Comparison of ENCODE assay signal across 21 mouse cellular contexts in the genomic region with DNA sequence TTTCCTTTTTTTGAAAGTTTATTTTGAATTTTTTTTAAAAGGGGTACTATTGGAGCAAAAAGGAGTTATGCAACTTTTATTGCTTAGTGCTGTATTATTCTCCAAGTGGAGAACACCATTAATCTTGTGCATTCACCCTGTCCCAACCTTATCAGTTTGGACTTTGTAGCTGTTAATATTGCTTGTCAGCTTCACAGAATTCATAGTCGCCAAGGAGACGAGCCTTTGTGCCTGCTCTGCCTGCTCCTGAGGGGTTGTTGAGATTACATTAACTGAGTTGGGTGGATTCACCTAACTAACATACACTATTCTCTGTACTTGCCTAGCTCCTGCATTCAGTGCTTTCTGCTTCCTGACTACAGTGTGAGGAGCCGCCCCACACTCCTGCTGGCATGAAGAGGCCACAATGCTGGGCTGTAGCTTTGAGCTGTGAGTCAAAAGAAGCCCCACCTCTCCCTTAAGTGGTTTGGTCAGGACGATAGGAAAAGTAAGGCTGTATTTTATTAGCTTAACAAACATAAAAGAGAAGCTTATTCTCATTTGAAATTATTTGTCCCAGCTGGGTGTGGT. TPM values are rescaled to one million over a fixed set of nuclear protein-coding genes. Genes with fewer than 3 reads are reported as not detected.
"Had no signal": no experiment of that assay in that cellular context is flagged by ENCODE, and none has a peak within 500 bp of the region (broad histone marks: within the 10 kb centered on the region; RNA-seq: fewer than 3 reads in every experiment).

No protein-coding gene starts in this region.

- H3K9ac ChIP-seq: liver, embryonic 15.5 days; lung, embryonic 14.5 days; midbrain, embryonic 15.5 days; neural tube, embryonic 13.5 days had no signal

- DNase-seq: kidney, adult 8-10 months; kidney, postnatal 25 days; lung, embryonic 14.5 days; lung, postnatal 10 days; lung, postnatal 4 days; retina, postnatal 1 day; thymus, postnatal 25 days had no signal

- H3K4me2 ChIP-seq: liver, embryonic 11.5 days; liver, embryonic 15.5 days; lung, embryonic 14.5 days; midbrain, embryonic 11.5 days; midbrain, embryonic 15.5 days; neural tube, embryonic 13.5 days had no signal

- H3K36me3 ChIP-seq: limb, embryonic 10.5 days; liver, embryonic 15.5 days; midbrain, embryonic 15.5 days; neural tube, embryonic 13.5 days had no signal

- H3K9me3 ChIP-seq: limb, embryonic 10.5 days; liver, embryonic 15.5 days; midbrain, embryonic 15.5 days; neural tube, embryonic 13.5 days had no signal

- H3K27me3 ChIP-seq: liver, embryonic 15.5 days; megakaryocyte, embryonic 14.5 days; midbrain, embryonic 15.5 days; neural tube, embryonic 13.5 days had no signal

- H3K4me3 ChIP-seq: left cerebral cortex, adult 2 months; limb, embryonic 10.5 days; liver, embryonic 15.5 days; megakaryocyte, embryonic 14.5 days; midbrain, embryonic 15.5 days; neural tube, embryonic 13.5 days had no signal

- H3K27ac ChIP-seq: left cerebral cortex, adult 2 months; limb, embryonic 10.5 days; liver, embryonic 15.5 days; midbrain, embryonic 15.5 days; neural tube, embryonic 13.5 days had no signal

- H3K4me1 ChIP-seq: limb, embryonic 10.5 days; liver, embryonic 15.5 days; megakaryocyte, embryonic 14.5 days; midbrain, embryonic 15.5 days; neural tube, embryonic 13.5 days had no signal

- ATAC-seq: midbrain, embryonic 15.5 days had no signal

RNA-seq across cellular contexts. Expression of a gene that starts 50.7 kb away (rescaled TPM):
- total RNA-seq: layer of hippocampus, postnatal 25 days; left cerebral cortex, adult 2 months; left cerebral cortex, postnatal 14 days; monocyte, adult 5-6 weeks had no signal
- polyA plus RNA-seq: kidney, embryonic 16.5 days; limb, embryonic 10.5 days; limb, embryonic 14.5 days; liver, embryonic 11.5 days; liver, embryonic 15.5 days; lung, embryonic 14.5 days; midbrain, embryonic 11.5 days; midbrain, embryonic 15.5 days; neural tube, embryonic 13.5 days; urinary bladder, adult 2 months had no signal
